Mouse (Mus musculus) cerebellum, adult (tissue): ENCODE data around the gene Krt2.
A peak's percentile ranks its signal among the peaks of the same experiment; 100 is the strongest.

ENCODE experiments used
- ATAC-seq: cut with Nextera tagmentation; 2 replicates; pipeline ENCODE4 v1.9.2; 2017; ENCODE audit warnings: mild to moderate bottlenecking, moderate library complexity, mixed read lengths; ENCODE audit not compliant: insufficient number of reproducible peaks, low FRiP score, low TSS enrichment

Krt2 gene

DNA sequence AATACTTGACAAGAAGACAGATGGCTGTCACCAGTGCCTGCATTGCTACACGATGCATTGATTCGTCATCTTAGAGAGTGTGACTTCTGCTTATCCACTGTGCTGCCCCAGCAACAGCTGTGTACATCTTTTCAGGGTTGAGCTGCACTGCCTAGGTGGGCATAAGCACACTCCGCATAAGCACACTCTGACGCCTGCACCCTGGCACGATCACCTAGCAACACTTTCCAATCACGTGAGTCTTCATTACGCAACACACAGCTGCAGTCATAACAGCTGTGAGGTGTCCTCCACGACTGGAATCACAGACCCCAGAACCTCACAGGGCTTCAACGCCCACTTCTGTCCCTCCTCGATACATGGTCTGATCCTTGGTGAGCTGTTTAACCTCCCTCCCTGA, 44.5 kb downstream of the Krt2 start:
- ATAC-seq = no peak

GRCm38 (mm10) chr15:101772711-101773081, 45.3 kb downstream of the Krt2 start:
- ATAC-seq = peak; percentile 33; the same call in 1 of the 2 replicates

DNA sequence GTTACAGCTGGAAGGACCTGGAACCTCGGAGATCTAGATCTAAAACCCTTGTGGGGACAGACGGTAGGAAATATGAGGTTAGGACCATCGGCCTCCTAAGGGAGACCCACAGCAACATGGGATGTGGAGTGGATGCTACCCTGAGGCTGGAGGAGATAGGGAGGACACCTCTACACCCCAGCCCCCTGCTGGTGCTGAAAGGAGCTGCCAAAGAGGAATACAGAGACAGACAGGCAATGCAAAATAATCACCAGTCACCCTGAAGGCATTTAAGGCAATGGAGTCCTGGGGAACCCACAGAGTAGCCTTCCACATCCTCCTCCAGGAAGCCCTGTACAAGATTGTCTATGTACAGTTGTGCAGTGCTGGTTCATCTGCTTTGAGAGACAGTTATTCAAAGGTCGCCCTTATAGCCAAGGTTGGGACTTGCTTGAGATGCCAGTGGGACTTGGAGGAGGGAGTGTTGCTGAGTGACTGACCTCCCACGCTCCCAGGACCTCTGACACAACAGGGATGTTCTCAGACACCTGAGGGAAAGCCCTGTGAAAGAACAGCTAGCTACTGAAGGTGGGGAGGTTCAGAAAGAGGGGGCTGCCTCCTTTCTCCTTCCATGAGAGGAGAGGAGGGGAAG, 45.8 kb downstream of the Krt2 start:
- no peak for ATAC-seq

- no peak for ATAC-seq
Observed at GRCm38 (mm10) chr15:101770226-101770625, 47.7 kb downstream of the Krt2 start.
